Mouse (Mus musculus) stomach, postnatal 0 days (tissue): Measurements from ENCODE around the gene B3gat2. TPM values are rescaled to one million over a fixed set of nuclear protein-coding genes. Genes with fewer than 3 reads are reported as not detected.

ENCODE experiments used
- ATAC-seq: fragments of 200-750 bp; cut with Nextera tagmentation; 2 replicates; pipeline ENCODE4 v1.8.0; 2017; ENCODE audit not compliant: low FRiP score, low TSS enrichment
- DNase-seq: peaks from one replicate; pipeline ENCODE4 v3.0.0-alpha.2; 2016; ENCODE audit warnings: low spot score
- H3K27ac ChIP-seq: fragments of 300-500 bp; sonication (generic); replicated peaks from 2 replicates; pipeline ENCODE4 v1.5.1; 2014; ENCODE audit warnings: mild to moderate bottlenecking, control low read depth
- H3K27me3 ChIP-seq: fragments of 300-500 bp; sonication (generic); 2 replicates; pipeline ENCODE4 v1.6.1; 2014; ENCODE audit warnings: low read length; ENCODE audit not compliant: control insufficient read depth, insufficient read depth
- H3K36me3 ChIP-seq: fragments of 300-500 bp; sonication (generic); 2 replicates; pipeline ENCODE4 v1.6.1; 2014; ENCODE audit warnings: low read length, mixed read lengths; ENCODE audit not compliant: control insufficient read depth, insufficient read depth
- H3K4me1 ChIP-seq: fragments of 300-500 bp; sonication (generic); replicated peaks from 2 replicates; pipeline ENCODE4 v1.6.1; 2014; ENCODE audit warnings: antibody characterized with exemption; ENCODE audit not compliant: control insufficient read depth, insufficient read depth
- H3K4me2 ChIP-seq: fragments of 300-500 bp; sonication (generic); replicated peaks from 2 replicates; pipeline ENCODE4 v1.6.1; 2014; ENCODE audit warnings: low read depth, mild to moderate bottlenecking, control low read depth, moderate library complexity
- H3K4me3 ChIP-seq: fragments of 300-500 bp; sonication (generic); 2 replicates; pipeline ENCODE4 v1.5.1; 2014; ENCODE audit warnings: low read depth, low read length, control low read depth
- H3K9ac ChIP-seq: fragments of 300-500 bp; sonication (generic); 2 replicates; pipeline ENCODE4 v1.6.1; 2014; ENCODE audit warnings: mild to moderate bottlenecking, low read length, control low read depth, mixed read lengths
- H3K9me3 ChIP-seq: fragments of 300-500 bp; sonication (generic); 2 replicates; pipeline ENCODE4 v1.6.1; 2016; ENCODE audit warnings: low read length; ENCODE audit not compliant: control insufficient read depth
- CTCF ChIP-seq: IDR thresholded peaks from 2 replicates; pipeline ENCODE4 v1.5.1; 2016; ENCODE audit warnings: antibody characterized with exemption, low read depth, mild to moderate bottlenecking, moderate library complexity
- EP300 ChIP-seq: optimal IDR thresholded peaks from 2 replicates; pipeline ENCODE3; 2016; ENCODE audit warnings: antibody characterized with exemption
- WGBS: fragments of 180-500 bp; shearing (Covaris S2); extraction: QIAGEN DNeasy Blood & Tissue Kit; methylation state at CpG from one replicate; pipeline ENCODE4 v1.1.7; 2014; 5-methylcytosine and 5-hydroxymethylcytosine counted together
- polyA plus RNA-seq: library from polyadenylated mRNA; unstranded; fragments of >200 nt; fragmentation: Nextera tagmentation; extraction: Ambion mirVana; gene quantifications from 2 replicates; pipeline ENCODE4 v1.2.1, GENCODE M21; 2015

Gene B3gat2
- polyA plus RNA-seq = 0.12 and 0.19 TPM in 2 replicates

DNA sequence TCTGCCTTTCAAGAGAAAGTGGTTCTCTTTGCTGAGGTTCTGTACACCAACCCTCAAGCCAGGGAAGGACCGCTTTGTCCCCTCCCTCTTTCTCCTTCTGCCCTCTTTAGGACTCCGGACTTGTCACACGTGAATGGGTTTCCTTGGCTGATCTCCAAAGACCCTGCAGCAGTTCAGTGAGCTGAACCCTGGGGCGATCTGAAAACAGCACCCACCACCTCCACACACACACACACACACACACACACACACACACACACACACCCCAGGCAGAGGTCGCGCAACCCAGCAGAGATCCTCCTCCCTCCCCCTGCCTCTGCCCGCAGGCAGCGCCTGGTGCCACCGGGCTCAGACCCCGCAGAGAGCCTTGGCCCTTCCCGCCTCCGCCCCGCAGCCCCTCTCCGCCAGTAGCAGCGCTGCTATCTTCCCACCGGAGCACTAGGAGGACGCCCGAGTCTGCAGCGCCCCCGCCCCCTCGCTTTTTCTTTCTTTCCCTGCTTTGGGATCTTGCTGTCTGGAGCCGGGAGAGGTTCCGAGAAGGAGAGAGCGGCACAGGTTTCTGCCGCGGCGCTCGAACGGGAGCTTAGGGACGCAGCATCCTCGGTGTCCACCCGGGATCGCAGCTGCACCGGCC is at the start of gene B3gat2:
B3gat2 (plus strand) TSS at position 252 of the 634 bp plus-strand sequence.
- WGBS = under 1% methylated on average over 25 of the region's 34 CpGs
- peaks cover 10% of the 10 kb centered on the region; the same call in 1 of the 2 replicates for H3K27me3 ChIP-seq
- no peaks in the 10 kb centered on the region for H3K9me3 ChIP-seq
- peak within 1 kb of the TSS; percentile 94 for H3K4me2 ChIP-seq
- H3K9ac ChIP-seq = 0 out of 2 replicates have a peak within 1 kb of the TSS, but pooled peaks have one; percentile 18
- H3K4me3 ChIP-seq = peak within 1 kb of the TSS; percentile 52
- H3K4me1 ChIP-seq = peaks cover 6% of the 10 kb centered on the region; the same call in 1 of the 2 replicates
- no peak within 1 kb of the TSS for H3K27ac ChIP-seq
- DNase-seq (peak; percentile 24), ATAC-seq (0 out of 2 replicates have a peak, but pooled peaks have one; percentile 24)
- no peaks in the 10 kb centered on the region for H3K36me3 ChIP-seq
- TF ChIP-seq EP300 (no peak), CTCF (no peak)

DNA sequence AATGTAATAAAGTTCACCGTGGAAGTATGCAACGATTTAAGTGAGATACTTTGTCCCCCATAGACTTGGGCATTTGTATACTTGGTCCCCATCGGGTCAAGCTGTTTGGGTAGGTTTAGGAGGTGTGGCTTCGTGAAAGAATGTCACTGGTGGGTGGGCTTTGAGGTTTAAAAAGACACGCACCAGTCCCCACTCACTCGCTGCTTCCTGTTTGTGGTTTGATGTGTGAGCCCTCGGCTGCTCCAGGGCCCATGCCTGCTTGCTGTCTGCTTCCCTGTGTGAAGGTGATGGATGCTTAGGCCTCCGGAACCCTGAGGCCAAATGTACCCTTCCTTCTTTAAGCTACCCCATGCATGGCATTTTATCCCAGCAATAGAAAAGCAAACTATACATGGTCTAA is 41.2 kb upstream of the B3gat2 start:
- Histone ChIP-seq H3K27ac (no peak overlapping the region), H3K36me3 (no peaks in the 10 kb centered on the region), H3K9me3 (no peaks in the 10 kb centered on the region), H3K4me2 (no peak overlapping the region), H3K27me3 (no peaks in the 10 kb centered on the region), H3K4me1 (no peaks in the 10 kb centered on the region), H3K9ac (no peak overlapping the region), H3K4me3 (no peak overlapping the region)
- no peak for TF ChIP-seq EP300
- TF ChIP-seq CTCF = no peak
- ATAC-seq (no peak), DNase-seq (no peak)
- WGBS = 75% methylated on average over 8 of the region's 8 CpGs

DNA sequence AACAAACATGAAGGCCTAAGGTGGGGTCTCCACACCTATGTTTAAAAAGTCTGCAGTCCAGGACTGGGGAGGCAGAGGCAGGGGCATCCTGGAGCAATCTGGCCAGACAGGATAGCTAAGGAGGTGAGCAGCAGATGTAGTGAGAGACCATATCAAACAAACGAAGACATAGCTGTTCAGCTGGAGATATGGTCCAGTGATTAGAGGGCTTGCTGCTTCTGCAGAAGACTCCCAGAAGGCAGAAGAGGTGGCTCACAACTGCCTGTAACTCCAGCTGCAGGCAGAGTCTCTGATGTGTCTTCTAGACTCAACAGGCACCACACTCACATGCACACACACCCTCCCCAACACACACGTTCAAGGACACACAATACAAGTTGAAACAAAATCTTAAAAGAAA is 40.5 kb upstream of the B3gat2 start:
- TF ChIP-seq EP300 (no peak), CTCF (no peak)
- no peak overlapping the region for H3K9ac ChIP-seq
- no peak overlapping the region for H3K4me2 ChIP-seq
- no peaks in the 10 kb centered on the region for H3K27me3 ChIP-seq
- no peak overlapping the region for H3K27ac ChIP-seq
- ATAC-seq (no peak), DNase-seq (no peak)
- no peak overlapping the region for H3K4me3 ChIP-seq
- H3K9me3 ChIP-seq = no peaks in the 10 kb centered on the region
- no peaks in the 10 kb centered on the region for H3K4me1 ChIP-seq
- no peaks in the 10 kb centered on the region for H3K36me3 ChIP-seq
- WGBS = 70% methylated on average over 2 of the region's 2 CpGs

DNA sequence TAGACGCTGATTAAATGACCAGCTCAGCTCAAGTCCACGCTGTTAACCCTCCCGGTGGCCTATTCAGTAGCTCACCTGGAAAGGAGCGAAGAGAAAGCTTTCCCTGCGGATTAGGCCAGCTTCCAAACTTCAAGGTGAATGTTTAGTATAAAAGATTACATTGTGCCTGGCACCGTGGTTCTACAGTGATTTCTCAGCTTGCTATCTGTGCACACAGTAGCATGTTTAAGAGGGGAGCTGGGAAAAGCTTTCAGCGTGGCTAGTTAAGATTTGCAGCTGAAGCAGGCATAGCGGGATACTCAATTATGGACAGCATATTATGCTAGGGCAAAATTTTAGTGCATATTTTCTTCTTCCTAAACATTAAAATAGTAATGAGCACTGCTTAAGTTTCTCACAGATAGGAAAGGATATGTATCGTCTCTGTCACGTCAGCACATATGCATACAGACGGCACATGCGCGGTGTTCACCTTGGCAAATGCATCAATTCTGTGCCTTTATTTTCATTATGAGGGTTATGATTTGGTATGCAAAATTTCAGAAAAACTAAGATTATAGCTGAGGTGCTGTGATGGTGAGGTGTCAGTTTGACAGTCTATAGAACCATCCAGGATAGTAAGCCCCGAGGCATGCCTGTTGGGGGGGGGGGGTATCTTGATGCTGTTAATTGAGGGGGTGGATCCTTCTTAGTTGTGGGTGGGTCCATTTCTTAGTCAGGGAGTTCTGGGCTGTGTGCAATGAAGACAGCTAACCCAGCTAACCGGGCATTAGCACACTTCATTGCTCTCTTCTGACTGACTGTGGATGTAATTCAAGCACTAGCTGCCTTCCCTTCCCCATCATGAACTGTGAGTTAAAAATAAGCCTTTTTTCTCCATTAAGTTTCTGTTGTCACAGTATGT is 38.8 kb upstream of the B3gat2 start:
- Histone ChIP-seq H3K4me2 (no peak overlapping the region), H3K9me3 (no peaks in the 10 kb centered on the region), H3K36me3 (no peaks in the 10 kb centered on the region), H3K4me1 (no peaks in the 10 kb centered on the region), H3K4me3 (no peak overlapping the region), H3K9ac (no peak overlapping the region), H3K27ac (no peak overlapping the region), H3K27me3 (no peaks in the 10 kb centered on the region)
- TF ChIP-seq CTCF (no peak), EP300 (no peak)
- DNase-seq (no peak), ATAC-seq (no peak)
- WGBS = 67% methylated on average over 15 of the region's 15 CpGs

DNA sequence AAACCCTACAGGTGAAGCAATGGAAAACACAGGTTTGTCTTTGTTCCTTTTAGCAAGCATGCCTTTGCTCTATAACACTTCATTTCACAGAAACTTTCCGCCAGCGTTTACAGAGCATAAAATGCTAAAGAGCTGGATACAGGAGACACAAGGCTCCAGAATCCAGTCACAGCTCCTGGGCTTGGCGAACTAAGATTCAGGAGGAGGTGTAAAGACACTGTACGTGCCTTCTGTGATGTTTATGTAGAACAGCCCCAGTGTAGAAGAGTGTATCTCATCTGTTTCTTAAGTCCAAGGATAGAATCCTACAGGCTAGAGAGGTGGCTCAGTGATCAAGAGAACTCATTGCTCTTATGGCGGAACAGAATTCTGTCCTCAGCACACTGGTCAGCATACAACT is 30.2 kb upstream of the B3gat2 start:
- no peak for TF ChIP-seq CTCF
- TF ChIP-seq EP300 = no peak
- Histone ChIP-seq H3K9me3 (no peaks in the 10 kb centered on the region), H3K27me3 (no peaks in the 10 kb centered on the region), H3K36me3 (no peaks in the 10 kb centered on the region), H3K4me2 (no peak overlapping the region), H3K4me3 (no peak overlapping the region), H3K4me1 (no peaks in the 10 kb centered on the region), H3K9ac (no peak overlapping the region), H3K27ac (no peak overlapping the region)
- 84% methylated on average over 5 of the region's 5 CpGs for WGBS
- DNase-seq = no peak
- no peak for ATAC-seq
